Mouse (Mus musculus): ENCODE measurements at regions not wholly inside any gene's neighbourhood (a gene's known extent, or its start where the extent isn't known, plus 50 kb on each side); places are given as distances from the start of the nearest gene placed in this dataset.

- WGBS (ENCODE audit: insufficient replicate concordance), result 73% methylated on average over 2 of the region's 2 CpGs
- DNase-seq (no peak), ATAC-seq (no peak)
- no peak overlapping the region for H3K27ac ChIP-seq (ENCODE audit: low read depth)
- H3K9ac ChIP-seq (replicated peaks), result no peak overlapping the region
- no peaks in the 10 kb centered on the region for H3K27me3 ChIP-seq (ENCODE audit: insufficient read depth, low read length)
- H3K9me3 ChIP-seq (ENCODE audit: low read length), result no peaks in the 10 kb centered on the region
- no peak for TF ChIP-seq EP300 (IDR thresholded peaks at IDR 0.05; ENCODE audit: low read depth)
- no peak for TF ChIP-seq CTCF (IDR thresholded peaks at IDR 0.05; ENCODE audit: low read depth)
- H3K4me2 ChIP-seq (ENCODE audit: low read depth, low read length), result no peak overlapping the region
- no peaks in the 10 kb centered on the region for H3K36me3 ChIP-seq (replicated peaks; ENCODE audit: insufficient read depth, low read length)
- no peaks in the 10 kb centered on the region for H3K4me1 ChIP-seq (ENCODE audit: insufficient read depth)
- H3K4me3 ChIP-seq (ENCODE audit: low read depth, low read length), result no peak overlapping the region
These were observed 104.4 kb upstream of the Diaph2 start for GRCm38 (mm10) chrX:129645106-129645505.

GRCm38 (mm10) chrX:129656906-129657305, 92.6 kb upstream of the Diaph2 start:
- Histone ChIP-seq H3K4me1 (ENCODE audit: insufficient read depth) (no peaks in the 10 kb centered on the region), H3K27me3 (ENCODE audit: insufficient read depth, low read length) (no peaks in the 10 kb centered on the region), H3K4me2 (ENCODE audit: low read depth, low read length) (no peak overlapping the region), H3K36me3 (replicated peaks; ENCODE audit: insufficient read depth, low read length) (no peaks in the 10 kb centered on the region), H3K9ac (replicated peaks) (no peak overlapping the region), H3K4me3 (ENCODE audit: low read depth, low read length) (no peak overlapping the region), H3K9me3 (ENCODE audit: low read length) (no peaks in the 10 kb centered on the region), H3K27ac (ENCODE audit: low read depth) (no peak overlapping the region)
- ATAC-seq (no peak), DNase-seq (no peak)
- no peak for TF ChIP-seq CTCF (IDR thresholded peaks at IDR 0.05; ENCODE audit: low read depth)
- TF ChIP-seq EP300 (IDR thresholded peaks at IDR 0.05; ENCODE audit: low read depth), result no peak

- Histone ChIP-seq H3K4me2 (ENCODE audit: low read depth, low read length) (no peak overlapping the region), H3K9me3 (ENCODE audit: low read length) (no peaks in the 10 kb centered on the region), H3K27ac (ENCODE audit: low read depth) (no peak overlapping the region), H3K36me3 (replicated peaks; ENCODE audit: insufficient read depth, low read length) (no peaks in the 10 kb centered on the region), H3K27me3 (ENCODE audit: insufficient read depth, low read length) (no peaks in the 10 kb centered on the region), H3K9ac (replicated peaks) (no peak overlapping the region), H3K4me3 (ENCODE audit: low read depth, low read length) (no peak overlapping the region), H3K4me1 (ENCODE audit: insufficient read depth) (no peaks in the 10 kb centered on the region)
- no peak for TF ChIP-seq EP300 (IDR thresholded peaks at IDR 0.05; ENCODE audit: low read depth)
- no peak for TF ChIP-seq CTCF (IDR thresholded peaks at IDR 0.05; ENCODE audit: low read depth)
- DNase-seq (peak; percentile 10), ATAC-seq (no peak)
- WGBS (ENCODE audit: insufficient replicate concordance), result 30% methylated on average over 1 of the region's 1 CpGs
These were observed 58.9 kb upstream of the Diaph2 start for GRCm38 (mm10) chrX:129690677-129691076.
